Mouse (Mus musculus) forebrain, embryonic 12.5 days (tissue): Measurements from ENCODE around the gene Apobec2. TPM values are rescaled to one million over a fixed set of nuclear protein-coding genes. Genes with fewer than 3 reads are reported as not detected.

ENCODE experiments used
- ATAC-seq: fragments of 200-750 bp; cut with Nextera tagmentation; 2 replicates; pipeline ENCODE4 v1.8.0; 2017; ENCODE audit warnings: moderate TSS enrichment; ENCODE audit not compliant: low FRiP score
- H3K27ac ChIP-seq: fragments of 300-500 bp; sonication (generic); 2 replicates; pipeline ENCODE4 v1.5.1; 2016; ENCODE audit warnings: mild to moderate bottlenecking
- H3K27me3 ChIP-seq: fragments of 300-500 bp; sonication (generic); 2 replicates; pipeline ENCODE4 v1.6.1; 2016; ENCODE audit warnings: mild to moderate bottlenecking
- H3K36me3 ChIP-seq: fragments of 300-500 bp; sonication (generic); replicated peaks from 2 replicates; pipeline ENCODE4 v1.6.1; 2016; ENCODE audit warnings: mild to moderate bottlenecking
- H3K4me1 ChIP-seq: fragments of 300-500 bp; sonication (generic); 2 replicates; pipeline ENCODE4 v1.6.1; 2016
- H3K4me2 ChIP-seq: fragments of 300-500 bp; sonication (generic); 2 replicates; pipeline ENCODE4 v1.6.1; 2016; ENCODE audit warnings: mild to moderate bottlenecking, moderate library complexity
- H3K4me3 ChIP-seq: fragments of 300-500 bp; sonication (generic); replicated peaks from 2 replicates; pipeline ENCODE4 v1.5.1; 2016; ENCODE audit warnings: mild to moderate bottlenecking
- H3K9ac ChIP-seq: fragments of 300-500 bp; sonication (generic); 2 replicates; pipeline ENCODE4 v1.6.1; 2016; ENCODE audit warnings: mild to moderate bottlenecking
- H3K9me3 ChIP-seq: fragments of 300-500 bp; sonication (generic); 2 replicates; pipeline ENCODE4 v1.6.1; 2016
- WGBS: fragments of 180-500 bp; shearing (Covaris S2); methylation state at CpG from one replicate; pipeline ENCODE4 v1.1.7; 2016; 5-methylcytosine and 5-hydroxymethylcytosine counted together
- polyA plus RNA-seq: library from polyadenylated mRNA; unstranded; fragments of >200 nt; fragmentation: Nextera tagmentation; extraction: Ambion mirVana; gene quantifications from 2 replicates; pipeline ENCODE4 v1.2.1, GENCODE M21; 2016

The Apobec2 gene
- polyA plus RNA-seq, 1 experiment from 2014 or later, result 0.65 TPM

DNA sequence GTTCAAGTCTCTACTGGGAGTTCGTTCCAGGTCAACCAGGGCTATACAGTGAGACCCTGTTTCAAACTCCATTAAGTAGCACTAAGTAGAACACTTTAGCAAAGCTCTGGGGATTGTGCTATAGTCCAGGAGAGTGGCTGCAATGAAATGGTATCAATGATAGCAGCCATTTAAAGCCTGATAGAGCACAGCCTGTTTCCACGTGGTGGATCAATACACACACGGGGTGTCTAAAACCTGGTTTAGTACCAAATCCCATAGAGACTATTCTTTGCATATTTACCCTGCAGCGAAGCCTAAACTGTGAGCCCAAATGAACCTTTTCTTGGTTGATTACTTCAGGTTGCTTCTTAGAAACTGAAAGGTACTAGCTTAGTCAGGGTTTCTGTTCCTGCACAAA lies 31.0 kb downstream of the Apobec2 start:
- H3K9ac ChIP-seq, result no peak overlapping the region
- ATAC-seq, result no peak
- no peak overlapping the region for H3K4me3 ChIP-seq
- H3K36me3 ChIP-seq, result peaks cover 34% of the 10 kb centered on the region
- no peak overlapping the region for H3K4me2 ChIP-seq
- no peaks in the 10 kb centered on the region for H3K9me3 ChIP-seq
- 89% methylated on average over 4 of the region's 4 CpGs for WGBS
- no peak overlapping the region for H3K27ac ChIP-seq
- no peaks in the 10 kb centered on the region for H3K27me3 ChIP-seq
- no peaks in the 10 kb centered on the region for H3K4me1 ChIP-seq

DNA sequence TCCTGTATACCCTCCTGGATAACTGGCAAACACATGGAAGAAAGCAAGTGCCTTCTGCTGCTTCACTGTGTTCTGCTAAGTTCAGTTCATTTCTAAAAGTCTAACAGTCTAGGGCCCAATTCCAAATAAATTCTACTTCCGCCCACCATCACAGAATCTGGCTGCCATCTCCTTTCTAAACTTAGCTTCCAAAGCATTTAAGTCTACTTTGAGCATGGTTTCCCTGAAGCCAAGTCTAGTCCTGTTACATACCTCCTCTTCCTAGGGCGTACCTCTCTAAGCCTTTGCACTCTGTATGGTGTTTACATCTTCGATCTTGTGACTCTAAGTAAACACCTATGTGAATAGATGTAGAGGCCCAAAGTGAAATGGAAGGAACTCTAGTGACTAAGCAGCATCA lies 40.1 kb downstream of the Apobec2 start:
- no peak overlapping the region for H3K27ac ChIP-seq
- H3K9me3 ChIP-seq, result no peaks in the 10 kb centered on the region
- H3K4me2 ChIP-seq, result no peak overlapping the region
- no peaks in the 10 kb centered on the region for H3K4me1 ChIP-seq
- ATAC-seq, result no peak
- no peak overlapping the region for H3K4me3 ChIP-seq
- H3K36me3 ChIP-seq, result peaks cover 91% of the 10 kb centered on the region
- H3K27me3 ChIP-seq, result no peaks in the 10 kb centered on the region
- no peak overlapping the region for H3K9ac ChIP-seq
- WGBS, result 98% methylated on average over 3 of the region's 3 CpGs

DNA sequence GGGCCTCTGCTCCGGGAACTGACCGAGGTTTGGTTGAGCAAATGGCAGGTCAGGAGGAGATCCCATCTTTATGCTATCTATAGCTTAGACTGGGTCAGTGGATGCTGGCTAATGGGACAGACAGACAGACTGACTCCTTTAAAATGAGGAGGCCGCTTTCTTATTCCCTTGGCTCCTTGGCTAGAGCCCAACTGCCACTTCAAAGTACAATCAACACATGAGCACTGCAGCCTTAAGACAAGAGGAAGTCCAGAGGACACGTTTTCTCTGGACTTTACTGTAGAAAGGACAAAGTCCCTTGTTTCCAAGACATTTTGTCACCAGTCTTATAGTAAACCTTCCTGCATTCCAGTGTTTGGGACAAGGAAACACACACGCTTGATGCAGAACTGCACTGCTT lies 41.3 kb downstream of the Apobec2 start:
- no peak overlapping the region for H3K4me2 ChIP-seq
- H3K9ac ChIP-seq, result no peak overlapping the region
- no peak overlapping the region for H3K4me3 ChIP-seq
- no peaks in the 10 kb centered on the region for H3K27me3 ChIP-seq
- H3K27ac ChIP-seq, result no peak overlapping the region
- H3K9me3 ChIP-seq, result no peaks in the 10 kb centered on the region
- H3K4me1 ChIP-seq, result no peaks in the 10 kb centered on the region
- peaks cover 95% of the 10 kb centered on the region for H3K36me3 ChIP-seq
- 91% methylated on average over 5 of the region's 5 CpGs for WGBS
- ATAC-seq, result no peak

DNA sequence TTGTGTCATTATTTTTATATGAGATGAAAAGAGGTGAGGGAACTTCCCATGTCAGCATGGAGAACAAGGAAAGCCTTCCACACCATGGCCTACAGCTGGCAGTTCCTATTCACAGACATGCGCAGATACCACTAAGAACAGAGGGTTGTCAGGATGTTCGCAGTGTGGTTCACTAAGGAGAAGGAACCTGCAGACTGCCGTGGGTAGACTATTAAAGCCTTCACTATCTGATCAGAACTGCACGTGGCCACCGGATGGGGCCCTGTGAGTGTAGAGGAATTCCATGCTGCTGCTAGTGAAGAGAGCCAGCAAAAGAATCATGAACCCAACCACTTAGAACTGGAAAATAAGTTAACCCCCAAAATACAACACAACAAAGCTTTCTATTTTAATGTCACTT lies 43.3 kb downstream of the Apobec2 start:
- H3K27ac ChIP-seq, result no peak overlapping the region
- H3K9me3 ChIP-seq, result no peaks in the 10 kb centered on the region
- no peak overlapping the region for H3K4me2 ChIP-seq
- WGBS, result 94% methylated on average over 5 of the region's 5 CpGs
- H3K4me1 ChIP-seq, result no peaks in the 10 kb centered on the region
- H3K27me3 ChIP-seq, result no peaks in the 10 kb centered on the region
- ATAC-seq, result no peak
- H3K9ac ChIP-seq, result no peak overlapping the region
- peaks cover 82% of the 10 kb centered on the region for H3K36me3 ChIP-seq
- H3K4me3 ChIP-seq, result no peak overlapping the region

DNA sequence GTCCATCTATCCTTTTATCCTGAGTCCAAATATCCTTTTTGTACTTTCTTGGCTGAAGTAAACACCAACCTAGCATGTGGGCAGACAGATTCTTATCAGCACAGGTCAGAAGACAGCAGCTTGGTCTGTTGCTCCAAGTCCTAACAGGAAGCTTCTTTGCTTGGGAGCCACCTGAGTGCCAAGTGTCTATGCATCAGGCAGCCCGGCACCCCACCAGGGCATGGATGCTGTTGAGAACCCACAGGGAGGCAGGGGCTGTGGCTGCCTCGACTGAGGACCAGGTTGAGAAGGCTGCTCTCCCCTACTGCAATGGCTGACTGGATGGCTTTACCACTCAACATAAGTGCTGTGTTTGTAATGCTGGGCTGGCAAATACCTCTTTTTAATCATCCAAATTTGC lies 44.1 kb downstream of the Apobec2 start:
- Histone ChIP-seq H3K9me3 (no peaks in the 10 kb centered on the region), H3K4me2 (no peak overlapping the region), H3K4me1 (no peaks in the 10 kb centered on the region), H3K36me3 (peaks cover 75% of the 10 kb centered on the region), H3K27ac (no peak overlapping the region), H3K9ac (no peak overlapping the region), H3K27me3 (no peaks in the 10 kb centered on the region), H3K4me3 (no peak overlapping the region)
- ATAC-seq, result no peak
- WGBS, result 90% methylated on average over 2 of the region's 2 CpGs

DNA sequence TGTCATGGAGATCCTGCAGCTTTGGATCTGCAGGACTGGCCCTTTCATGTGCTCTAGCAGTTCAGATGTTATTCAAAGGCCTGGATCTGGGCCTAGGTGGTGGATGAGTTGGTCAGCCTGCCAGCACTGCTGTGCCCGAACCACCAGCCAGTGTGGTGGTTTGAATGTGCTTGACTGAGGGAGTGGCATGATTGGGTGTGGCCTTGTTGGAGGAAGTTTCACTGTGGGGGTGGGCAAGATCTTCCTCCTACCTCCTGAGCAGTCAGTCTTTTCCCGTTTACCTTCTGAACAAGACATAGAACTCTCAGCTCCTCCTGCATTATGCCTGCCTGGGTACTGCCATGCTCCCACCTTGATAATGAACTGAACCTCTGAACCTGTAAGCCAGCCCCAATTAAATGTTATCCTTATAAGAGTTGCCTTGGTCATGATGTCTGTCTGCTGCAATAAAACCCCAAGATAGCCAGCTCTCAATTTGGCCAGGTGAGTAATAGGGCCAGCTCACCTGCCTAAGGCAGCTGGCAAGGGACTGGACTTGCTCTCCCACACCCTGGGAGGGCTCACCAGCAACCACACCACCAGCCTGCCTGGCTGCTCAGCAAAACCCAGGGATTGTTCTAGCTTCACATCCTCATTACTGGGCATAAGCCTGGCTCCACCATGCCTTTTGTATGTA lies 46.8 kb downstream of the Apobec2 start:
- Histone ChIP-seq H3K9ac (no peak overlapping the region), H3K27me3 (no peaks in the 10 kb centered on the region), H3K4me3 (no peak overlapping the region), H3K4me1 (no peaks in the 10 kb centered on the region), H3K9me3 (no peaks in the 10 kb centered on the region), H3K36me3 (peaks cover 48% of the 10 kb centered on the region), H3K4me2 (no peak overlapping the region), H3K27ac (no peak overlapping the region)
- whole genome bisulfite sequencing, result 88% methylated on average over 2 of the region's 2 CpGs
- ATAC-seq, result no peak

DNA sequence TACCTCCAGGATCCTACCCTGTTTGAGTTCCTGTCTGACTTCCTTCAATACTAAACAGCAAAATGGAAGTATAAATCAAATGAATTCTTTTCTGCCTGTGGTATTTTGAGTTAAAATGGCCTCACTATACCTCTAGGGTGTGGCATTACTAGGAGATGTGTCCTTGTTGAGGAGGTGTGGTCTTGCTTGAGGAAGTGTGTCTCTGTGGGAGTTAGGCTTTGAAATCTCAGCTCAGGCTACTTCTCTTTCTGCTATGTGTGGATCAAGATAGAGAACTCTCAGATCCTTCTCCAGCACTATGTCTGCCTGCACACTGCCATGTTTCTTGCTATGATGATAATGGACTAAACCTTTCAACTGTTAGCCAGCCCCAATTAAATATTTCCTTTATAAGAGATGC lies 53.7 kb downstream of the Apobec2 start:
- Histone ChIP-seq H3K4me1 (no peaks in the 10 kb centered on the region), H3K9ac (no peak overlapping the region), H3K27ac (no peak overlapping the region), H3K9me3 (0 out of 2 replicates have a peak, but pooled peaks cover 3% of the 10 kb centered on the region), H3K4me2 (no peak overlapping the region), H3K4me3 (no peak overlapping the region), H3K27me3 (no peaks in the 10 kb centered on the region), H3K36me3 (no peaks in the 10 kb centered on the region)
- ATAC-seq, result no peak

DNA sequence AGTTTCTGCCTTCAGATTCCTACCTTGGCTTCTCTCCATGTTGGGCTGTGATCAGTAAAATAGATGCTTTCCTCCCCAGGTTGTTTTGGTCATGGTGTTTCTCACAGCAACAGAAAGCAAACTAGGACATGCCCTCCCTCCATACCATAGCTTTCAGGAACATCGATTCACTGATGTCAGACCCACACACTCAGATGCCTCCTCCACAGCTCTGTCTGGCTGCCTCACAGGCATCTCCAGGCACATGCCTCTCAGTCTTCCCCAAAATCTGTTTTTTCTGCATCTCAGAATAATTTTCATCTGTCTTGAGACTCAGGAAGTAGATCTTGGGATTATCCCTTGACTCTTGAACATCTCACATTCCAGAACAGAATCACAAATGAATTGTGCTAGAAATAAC lies 56.6 kb downstream of the Apobec2 start:
- Histone ChIP-seq H3K4me2 (no peak overlapping the region), H3K9me3 (0 out of 2 replicates have a peak, but pooled peaks cover 3% of the 10 kb centered on the region), H3K4me1 (no peaks in the 10 kb centered on the region), H3K4me3 (no peak overlapping the region), H3K27ac (no peak overlapping the region), H3K9ac (no peak overlapping the region), H3K27me3 (no peaks in the 10 kb centered on the region), H3K36me3 (no peaks in the 10 kb centered on the region)
- ATAC-seq, result no peak
- WGBS, result 95% methylated on average over 1 of the region's 1 CpGs

DNA sequence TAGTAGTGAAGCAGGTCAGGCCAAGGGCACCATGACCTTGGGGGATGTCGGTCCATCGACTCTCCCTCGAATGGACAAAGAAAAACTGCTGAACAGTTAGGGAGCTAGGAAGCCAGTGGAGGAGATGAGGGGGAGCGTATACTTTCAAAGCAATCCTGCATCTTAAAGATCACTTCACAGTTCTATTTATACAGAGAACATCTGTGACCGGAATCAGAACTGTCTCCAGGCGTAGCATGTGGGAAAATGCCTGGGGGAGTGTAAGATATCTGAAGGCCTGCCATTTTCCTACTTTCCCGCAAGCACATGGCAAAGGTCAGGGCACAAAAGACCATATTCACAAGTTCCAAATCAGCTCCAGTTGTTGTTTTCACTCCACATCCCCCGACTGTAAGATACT lies 59.7 kb downstream of the Apobec2 start:
- Histone ChIP-seq H3K4me2 (no peak overlapping the region), H3K27ac (no peak overlapping the region), H3K4me3 (no peak overlapping the region), H3K9ac (no peak overlapping the region), H3K27me3 (no peaks in the 10 kb centered on the region), H3K36me3 (no peaks in the 10 kb centered on the region), H3K4me1 (no peaks in the 10 kb centered on the region), H3K9me3 (0 out of 2 replicates have a peak, but pooled peaks cover 3% of the 10 kb centered on the region)
- ATAC-seq, result no peak
- WGBS, result 82% methylated on average over 8 of the region's 8 CpGs

DNA sequence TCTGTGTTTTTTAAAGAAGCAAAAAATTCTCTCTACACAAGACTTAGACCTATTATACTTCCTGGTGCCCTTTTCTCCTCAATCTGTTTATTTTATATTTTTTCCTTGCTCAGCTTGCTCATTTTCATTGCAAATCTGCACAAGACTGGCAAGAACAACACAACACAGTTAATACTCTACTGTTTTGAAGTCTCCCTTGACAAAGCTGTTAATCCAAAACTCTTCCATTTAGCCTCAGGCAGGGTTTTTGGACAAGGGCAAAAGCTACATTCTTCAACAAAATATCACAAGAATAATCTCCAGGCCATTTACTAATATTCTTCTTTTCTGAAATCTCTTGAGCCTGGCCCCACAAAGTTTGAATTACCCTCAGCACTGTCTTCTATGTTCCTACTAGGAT lies 61.1 kb downstream of the Apobec2 start:
- ATAC-seq, result no peak

More for the DNA sequence above, 61.1 kb downstream of the Apobec2 start:
- H3K27me3 ChIP-seq, result no peaks in the 10 kb centered on the region
- H3K27ac ChIP-seq, result no peak overlapping the region
- no peak overlapping the region for H3K9ac ChIP-seq
- no peaks in the 10 kb centered on the region for H3K4me1 ChIP-seq
- no peaks in the 10 kb centered on the region for H3K36me3 ChIP-seq
- no peak overlapping the region for H3K4me3 ChIP-seq
- 0 out of 2 replicates have a peak, but pooled peaks cover 3% of the 10 kb centered on the region for H3K9me3 ChIP-seq
- H3K4me2 ChIP-seq, result no peak overlapping the region

Other genes with a start within 250 kb of the Apobec2 start
- gene Trem1, start 200.2 kb downstream of the Apobec2 start, polyA plus RNA-seq, result 0.09 TPM in 1 of 2 replicates, not detected in the other
- gene Trem3, start 185.2 kb downstream of the Apobec2 start, polyA plus RNA-seq, result not detected in 2 replicates
- 0.26 and 0.41 TPM in 2 replicates for gene Treml4, start 168.6 kb downstream of the Apobec2 start, polyA plus RNA-seq
- 0.11 and 0.23 TPM in 2 replicates for gene Treml2, start 133.4 kb downstream of the Apobec2 start, polyA plus RNA-seq
- 0.13 TPM in 1 of 2 replicates, not detected in the other for gene B430306N03Rik, start 116.8 kb downstream of the Apobec2 start, polyA plus RNA-seq
- 2.4 TPM in 2 replicates for gene Trem2, start 86.5 kb downstream of the Apobec2 start, polyA plus RNA-seq
- 0.97 and 1.2 TPM in 2 replicates for gene Treml1, start 73.0 kb downstream of the Apobec2 start, polyA plus RNA-seq
- gene Nfya, start 23.0 kb downstream of the Apobec2 start, polyA plus RNA-seq, result 20.7 and 23.4 TPM in 2 replicates
- 82.8 and 87.4 TPM in 2 replicates for gene Oard1, start 22.9 kb downstream of the Apobec2 start, polyA plus RNA-seq
- 1.2 and 1.5 TPM in 2 replicates for gene Tspo2, start 18.6 kb upstream of the Apobec2 start, polyA plus RNA-seq
- gene Unc5cl, start 22.0 kb upstream of the Apobec2 start, polyA plus RNA-seq, result 0.10 and 0.18 TPM in 2 replicates